Mouse (Mus musculus) heart, adult 2 months (tissue): ENCODE measurements at regions not wholly inside any gene's neighbourhood (a gene's known extent, or its start where the extent isn't known, plus 50 kb on each side); places are given as distances from the start of the nearest gene placed in this dataset.

ENCODE experiments used
- CTCF ChIP-seq: fragments of 200-600 bp; IDR thresholded peaks from 2 replicates; pipeline ENCODE4 v1.8.1; 2022; ENCODE audit warnings: antibody characterized with exemption, mild to moderate bottlenecking, moderate library complexity
- EP300 ChIP-seq: fragments of 200-500 bp; IDR thresholded peaks from 2 replicates; pipeline ENCODE4 v1.6.1; 2011; ENCODE audit warnings: low read depth, low read length, control low read depth; ENCODE audit not compliant: insufficient read depth
- POLR2A ChIP-seq: fragments of 200-500 bp; IDR thresholded peaks from 2 replicates; pipeline ENCODE4 v1.6.1; 2011; ENCODE audit warnings: mild to moderate bottlenecking, low read depth, low read length, control low read depth; ENCODE audit not compliant: insufficient read depth

DNA sequence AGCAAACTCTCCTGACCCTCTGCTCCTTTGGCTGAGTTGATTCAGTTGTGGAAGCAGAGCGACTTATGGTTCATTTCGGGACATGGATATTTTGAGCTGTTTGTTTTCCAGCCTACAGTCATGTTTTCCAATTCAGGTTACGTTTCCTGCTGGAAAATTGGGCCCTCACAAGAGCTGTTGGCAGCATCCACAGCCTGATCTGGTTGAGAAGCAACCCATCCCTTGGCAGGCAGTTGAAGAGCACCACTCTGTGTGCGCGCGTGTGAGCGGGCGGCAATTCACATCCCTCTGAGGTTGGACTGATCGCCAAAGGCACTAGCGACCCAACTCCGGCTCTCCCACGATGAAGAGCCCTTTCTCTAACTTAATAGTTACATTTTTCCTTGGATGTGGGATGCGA lies 457.1 kb downstream of the Tmem38b start:
- TF ChIP-seq POLR2A (no peak), CTCF (no peak), EP300 (no peak)
